ENCODE assay signal across 10 mouse cellular contexts in the genomic region with DNA sequence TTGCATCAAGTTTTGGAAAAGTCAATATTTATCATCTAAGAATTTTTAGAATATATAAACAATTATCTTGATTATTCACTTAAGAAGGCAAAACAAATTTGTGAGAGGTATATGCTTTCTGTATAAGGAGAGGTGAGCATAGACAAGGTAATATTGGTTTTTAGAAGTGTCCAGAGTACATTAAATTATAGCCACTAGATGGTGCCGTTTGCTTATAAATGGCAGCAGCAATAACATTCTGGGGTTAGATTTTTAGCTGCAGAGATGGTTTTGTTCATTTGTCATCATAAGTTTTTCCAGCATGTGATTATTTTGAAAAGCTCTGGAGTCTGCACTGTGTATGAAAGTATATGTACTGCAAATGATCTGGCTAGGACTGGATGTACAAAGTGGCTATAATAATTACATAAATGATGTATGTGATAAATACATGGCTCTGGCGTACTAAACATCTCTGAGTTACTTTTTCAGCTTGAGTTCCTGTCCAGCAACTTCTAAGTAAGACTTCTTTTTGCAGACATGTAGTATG.
DNase-seq lines count a peak whose midpoint lies in the region; TF ChIP-seq lines count a peak whose summit lies in the region.
"Had no signal": no experiment of that assay in that cellular context is flagged by ENCODE, and none has a peak within 500 bp of the region (broad histone marks: within the 10 kb centered on the region; RNA-seq: fewer than 3 reads in every experiment).

No protein-coding gene starts in this region.

- WGBS in kidney, adult 2 months, result 61% methylated on average over 2 of the region's 2 CpGs

- no peak for TF ChIP-seq CTCF in kidney, adult 2 months (conservative IDR thresholded peaks at IDR 0.05; ENCODE audit: insufficient read depth, insufficient read length, low read depth, low read length)
- TF ChIP-seq CTCF in CH12.LX (conservative IDR thresholded peaks at IDR 0.05 in 1 of 2, IDR thresholded peaks at IDR 0.05 in 1 of 2; ENCODE audit: low read depth in 2 of 2, low read length in 2 of 2), result peak in 1 of 2 experiments; percentile 80; a peak in 2 of 4 replicates

- H3K79me2 ChIP-seq in CH12.LX (replicated peaks; ENCODE audit: control insufficient read depth, extremely low read depth, insufficient read depth, poor library complexity, severe bottlenecking), result no peaks in the 10 kb centered on the region

- no peaks in the 10 kb centered on the region for H3K4me1 ChIP-seq in kidney, adult 2 months (ENCODE audit: control insufficient read depth, insufficient read depth, low read length)
- H3K4me1 ChIP-seq in CH12.LX (ENCODE audit: control insufficient read depth in 1 of 2, insufficient read depth in 2 of 2), result peaks cover 0 to 11% of the 10 kb centered on the region in 2 experiments; a peak in 2 of 4 replicates
- H3K4me1 ChIP-seq: heart, embryonic 15.5 days had no signal

- DNase-seq in kidney, adult 2 months, result peak; percentile 16
- no peak for DNase-seq in kidney, postnatal 4 days
- peak; percentile 39 for DNase-seq in CH12.LX (ENCODE audit: extremely low read depth)
- peak; percentile 24 for DNase-seq in c-Kit-positive CD71-negative TER-119-negative erythroid progenitor cells, embryonic 14.5 days (ENCODE audit: low read depth)
- DNase-seq in mesoderm, embryonic 11.5 days (ENCODE audit: low read depth, low spot score), result peak; percentile 41
- no peak for DNase-seq in left cerebral cortex, postnatal 36 days (ENCODE audit: low spot score in 2 of 2)
- no peak for DNase-seq in adrenal gland, adult 8-10 months
- DNase-seq in thymus, postnatal 25 days, result no peak

- intact Hi-C loops in left cerebral cortex, postnatal 36 days (cut with DNase I), result no loop called here

- peak; percentile 95 for TF ChIP-seq RAD21 in CH12.LX (IDR thresholded peaks at IDR 0.05; ENCODE audit: low read depth, low read length)

- H3K27me3 ChIP-seq in kidney, adult 2 months (replicated peaks; ENCODE audit: control insufficient read depth, insufficient read depth, low read length), result no peaks in the 10 kb centered on the region
- H3K27me3 ChIP-seq in CH12.LX (replicated peaks), result no peaks in the 10 kb centered on the region
- H3K27me3 ChIP-seq: heart, embryonic 15.5 days had no signal

- dilution Hi-C loops in CH12.LX (cut with MboI; ENCODE audit: extremely low pct_ligation_motif_present, extremely low pct_unique_long_range_greater_than_20kb, low sequenced_read_pairs), result no loop called here

- H3K36me3 ChIP-seq in kidney, adult 2 months (ENCODE audit: control insufficient read depth, insufficient read depth, low read length), result peaks cover 8% of the 10 kb centered on the region
- H3K36me3 ChIP-seq in CH12.LX (replicated peaks in 1 of 2; ENCODE audit: control insufficient read depth in 1 of 2, insufficient read depth in 1 of 2, low read length in 1 of 2), result peaks cover 0 to 36% of the 10 kb centered on the region in 2 experiments

- TF ChIP-seq POLR2A in kidney, adult 2 months (IDR thresholded peaks at IDR 0.05; ENCODE audit: low read depth, low read length), result no peak
- no peak for TF ChIP-seq POLR2A in CH12.LX (IDR thresholded peaks at IDR 0.05; ENCODE audit: low read depth, low read length)

- in situ Hi-C loops in CH12.LX (cut with MboI; ENCODE audit: low pct_ligation_motif_present, low pct_unique_long_range_greater_than_20kb, low sequenced_read_pairs), result no loop called here

- no peaks in the 10 kb centered on the region for H3K9me3 ChIP-seq in CH12.LX (replicated peaks; ENCODE audit: low read length)
- H3K9me3 ChIP-seq: heart, embryonic 15.5 days had no signal

- no peak overlapping the region for H3K4me3 ChIP-seq in kidney, adult 2 months (ENCODE audit: insufficient read depth, low read depth, low read length)
- H3K4me3 ChIP-seq in CH12.LX (replicated peaks in 1 of 3; ENCODE audit: low read depth in 2 of 3, low read length in 2 of 3, poor library complexity in 1 of 3), result no peak overlapping the region
- H3K4me3 ChIP-seq: heart, embryonic 15.5 days had no signal

- no peak overlapping the region for H3K9ac ChIP-seq in CH12.LX (ENCODE audit: insufficient read depth, low read depth)
- H3K9ac ChIP-seq: heart, embryonic 15.5 days had no signal

- no peak overlapping the region for H3K27ac ChIP-seq in kidney, adult 2 months (ENCODE audit: insufficient read depth, low read depth, low read length)
- no peak overlapping the region for H3K27ac ChIP-seq in CH12.LX (ENCODE audit: insufficient read depth, low read depth)
- H3K27ac ChIP-seq: heart, embryonic 15.5 days; macrophage had no signal

- no peak for TF ChIP-seq EP300 in CH12.LX (IDR thresholded peaks at IDR 0.05; ENCODE audit: low read length)

- H3K4me2 ChIP-seq in CH12.LX (ENCODE audit: insufficient read depth, low read depth, poor library complexity, severe bottlenecking), result no peak overlapping the region
- H3K4me2 ChIP-seq: heart, embryonic 15.5 days had no signal

TF ChIP-seq in CH12.LX, 34 proteins besides CTCF, POLR2A, EP300 and RAD21:
- peak; percentile 33 for TF ChIP-seq ZC3H11A (IDR thresholded peaks at IDR 0.05; ENCODE audit: low read depth, low read length)
- TF ChIP-seq SMC3 (IDR thresholded peaks at IDR 0.05; ENCODE audit: low read depth, low read length), result peak; percentile 68
- TF ChIP-seq CHD2 (IDR thresholded peaks at IDR 0.05; ENCODE audit: low read length), result no peak

Comparison
In these comparisons a context has a peak if more than half of its experiments do, and no peak if none do; other contexts are left out.
1. DNase-seq: peak in kidney, adult 2 months (single experiment), CH12.LX (single experiment), c-Kit-positive CD71-negative TER-119-negative erythroid progenitor cells, embryonic 14.5 days (single experiment) and mesoderm, embryonic 11.5 days (single experiment); none in kidney, postnatal 4 days (0 of 2), left cerebral cortex, postnatal 36 days (0 of 2), adrenal gland, adult 8-10 months (single experiment) and thymus, postnatal 25 days (single experiment).